Mouse (Mus musculus) yolk sac, embryonic 10.5 days (tissue): ENCODE data around the gene Slc37a1.
A peak's percentile ranks its signal among the peaks of the same experiment; 100 is the strongest.

ENCODE experiments used
- DNase-seq: peaks from one replicate; pipeline ENCODE4 v3.0.0-alpha.2; 2017; ENCODE audit warnings: low spot score

Slc37a1 gene

DNA sequence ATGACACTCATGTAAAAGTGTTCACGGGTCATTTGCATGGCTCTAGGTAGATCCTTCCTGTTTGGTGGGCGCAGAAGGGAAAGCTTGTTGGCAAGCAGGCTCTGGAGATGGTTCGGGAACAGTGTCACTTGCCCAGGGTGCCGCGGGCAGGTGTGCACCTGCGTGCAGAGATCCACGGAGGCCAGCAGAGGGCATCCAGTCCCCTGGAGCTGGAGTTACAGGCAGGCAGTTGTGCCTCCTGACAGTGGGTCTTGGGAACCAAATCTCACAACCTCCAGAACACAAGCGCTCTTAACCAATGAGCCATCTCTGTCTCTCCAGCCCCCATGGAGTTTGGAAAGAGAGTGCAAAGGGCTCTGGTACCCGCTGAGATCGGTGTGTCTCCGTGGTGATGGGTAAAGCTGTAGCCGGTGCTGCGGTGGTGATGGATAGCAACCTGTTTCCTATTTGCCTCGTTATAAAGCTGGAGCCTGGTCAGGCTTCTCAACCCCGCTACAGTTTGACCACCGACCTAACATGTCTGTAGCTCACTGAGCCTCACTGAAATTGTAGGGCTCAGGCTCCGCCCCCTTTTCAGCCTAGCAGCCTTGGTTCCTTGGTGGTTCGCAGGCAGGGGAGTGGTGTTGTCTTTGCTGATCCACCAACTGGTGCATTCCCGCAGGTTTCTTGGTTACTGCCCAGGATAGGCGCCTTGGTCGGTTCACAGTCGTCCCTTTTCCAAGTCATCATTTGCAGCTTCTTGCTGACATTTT is 31.1 kb downstream of the Slc37a1 start:
- no peak for DNase-seq

DNA sequence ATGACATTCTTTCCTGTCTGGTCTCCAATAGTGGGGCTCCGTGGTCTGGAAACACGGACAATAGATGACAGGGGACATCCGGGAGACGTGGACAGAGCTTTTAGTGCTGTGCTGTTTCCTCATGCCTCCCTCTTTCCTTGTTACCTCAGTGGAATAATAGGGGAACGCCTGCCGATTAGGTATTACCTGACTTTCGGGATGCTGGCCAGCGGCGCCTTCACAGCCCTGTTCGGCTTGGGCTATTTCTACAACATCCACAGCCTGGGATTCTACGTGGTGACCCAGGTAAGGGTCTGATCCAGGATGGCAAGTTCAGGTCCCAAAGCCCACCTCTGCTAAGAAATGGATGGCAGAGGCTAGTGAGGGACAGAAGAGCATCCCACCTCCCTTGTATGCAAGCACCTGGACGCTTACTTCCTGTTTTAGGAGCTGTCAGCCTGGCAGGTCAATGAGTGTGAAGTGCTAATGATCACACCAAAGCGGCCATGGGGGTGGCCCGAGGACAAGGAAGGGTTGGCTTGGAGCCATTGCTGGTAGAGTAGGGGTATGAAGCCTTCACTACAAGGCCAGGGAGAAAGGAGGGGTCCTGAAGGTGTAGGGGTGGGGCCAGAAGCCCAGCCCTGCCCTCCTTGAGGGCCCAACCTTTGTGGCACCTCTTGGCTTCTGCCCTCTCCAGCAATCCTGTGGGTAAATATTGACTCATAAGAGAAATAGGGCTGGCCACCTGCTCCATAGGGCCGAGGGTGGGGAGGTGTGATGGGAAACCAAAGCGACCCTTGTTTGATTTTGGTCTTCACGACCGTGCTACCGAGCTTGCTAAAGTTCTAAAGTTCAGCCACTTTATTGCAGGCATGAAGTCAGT is 32.5 kb downstream of the Slc37a1 start:
- DNase-seq: no peak

DNA sequence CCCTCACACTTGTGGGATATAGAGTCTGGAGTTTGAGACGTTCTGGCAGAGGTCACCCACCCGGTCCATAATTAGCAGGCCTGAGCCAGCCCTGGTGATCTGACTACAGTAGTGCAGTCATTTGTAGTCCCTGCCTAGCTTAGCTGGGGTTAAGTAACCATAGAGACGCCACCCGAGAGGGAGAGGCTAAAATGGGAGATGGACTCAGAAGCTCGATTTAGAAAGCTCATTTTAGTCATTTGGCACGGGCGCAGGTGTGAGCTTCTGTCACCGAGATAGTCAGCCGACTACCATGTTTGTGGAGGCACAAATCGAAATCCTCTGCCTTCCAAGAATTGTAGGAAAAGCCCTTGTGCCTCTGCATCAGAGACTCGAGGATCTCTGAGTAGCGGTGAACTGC is 34.8 kb downstream of the Slc37a1 start:
- no peak for DNase-seq

- DNase-seq: no peak
Measured at GRCm38 (mm10) chr17:31322446-31322845, 35.9 kb downstream of the Slc37a1 start.

GRCm38 (mm10) chr17:31323379-31323778 is 36.8 kb downstream of the Slc37a1 start:
- no peak for DNase-seq

DNA sequence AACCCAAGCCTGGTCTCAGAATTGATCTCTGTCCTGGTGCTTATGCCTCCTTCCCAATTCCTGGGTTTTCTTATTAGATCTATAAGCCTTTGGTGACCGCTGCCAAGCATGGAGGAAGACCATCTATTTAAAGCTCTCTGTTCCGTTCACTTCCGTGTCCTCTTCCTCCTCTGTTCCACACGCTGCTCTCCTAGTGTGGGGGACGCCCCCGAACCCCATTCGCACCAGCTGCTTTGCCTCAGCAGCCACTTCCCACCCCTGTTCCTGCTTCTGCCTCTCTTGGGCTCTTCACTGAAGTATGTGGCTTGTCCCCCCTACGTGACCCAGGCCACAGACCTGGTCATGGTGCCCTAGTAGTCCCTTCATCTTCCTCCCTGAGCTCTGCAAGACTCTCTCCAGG is 37.6 kb downstream of the Slc37a1 start:
- no peak for DNase-seq

DNA sequence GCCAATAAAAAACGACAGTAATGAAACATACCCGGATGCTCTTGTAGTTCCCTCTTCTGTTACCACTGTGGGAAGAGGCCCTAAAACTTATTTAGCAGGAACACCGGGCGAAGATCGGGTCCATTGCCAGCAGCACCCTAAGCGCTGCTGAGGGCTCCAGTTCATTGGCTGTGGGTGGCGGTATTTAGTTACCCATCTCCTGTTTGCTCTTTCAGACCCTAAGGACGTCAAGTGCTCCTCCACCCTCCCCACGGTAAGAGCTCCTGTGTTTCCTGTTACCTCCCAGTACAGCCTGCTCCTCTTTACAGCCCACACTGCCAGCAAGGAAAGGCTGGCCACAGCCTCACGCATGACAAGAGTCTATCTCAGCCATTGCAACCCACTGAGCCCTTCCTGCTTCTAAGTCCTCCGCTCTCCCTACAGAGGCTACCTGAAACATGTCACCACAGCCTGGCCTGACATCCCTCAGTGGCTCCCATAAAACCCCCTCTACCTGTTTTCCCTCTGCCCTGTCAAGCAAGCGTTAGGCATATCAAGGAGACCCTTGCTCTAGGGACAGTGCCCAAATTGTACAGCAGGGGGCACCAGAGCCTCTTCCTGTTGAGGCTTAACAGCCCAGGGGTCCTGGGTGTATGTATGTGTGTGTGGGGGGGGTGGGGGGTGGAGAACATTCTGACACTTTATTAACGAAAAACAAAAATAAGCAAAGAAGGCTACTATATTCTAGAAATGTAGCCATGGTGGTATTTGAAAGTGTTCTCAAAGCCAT is 39.0 kb downstream of the Slc37a1 start:
- DNase-seq: peak; percentile 36

GRCm38 (mm10) chr17:31326220-31326852 is 39.7 kb downstream of the Slc37a1 start:
- no peak for DNase-seq

- no peak for DNase-seq
Measured at GRCm38 (mm10) chr17:31328466-31328865, 41.9 kb downstream of the Slc37a1 start.

- peak; percentile 32 for DNase-seq
Measured at GRCm38 (mm10) chr17:31330622-31331021, 44.0 kb downstream of the Slc37a1 start.

- DNase-seq: no peak
Measured at GRCm38 (mm10) chr17:31331273-31331672, 44.7 kb downstream of the Slc37a1 start.

DNA sequence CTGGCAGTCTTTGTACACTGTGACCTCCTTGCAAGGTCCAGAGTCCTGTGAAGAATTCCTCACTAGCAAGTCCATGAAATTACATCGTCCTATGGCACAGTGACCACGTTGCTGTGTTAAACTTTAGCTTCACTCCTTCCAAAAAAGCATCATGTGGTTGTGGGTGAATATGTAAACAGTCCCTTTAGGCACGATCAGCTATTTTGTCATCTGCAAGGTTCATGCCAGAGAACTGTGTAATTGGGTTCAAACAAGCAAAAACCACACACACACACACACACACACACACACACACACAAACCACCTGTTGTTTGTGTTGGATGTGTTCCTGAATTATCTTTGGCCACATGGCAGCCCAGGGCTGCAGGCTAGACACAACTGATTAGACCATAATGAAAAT is 45.3 kb downstream of the Slc37a1 start:
- no peak for DNase-seq

DNA sequence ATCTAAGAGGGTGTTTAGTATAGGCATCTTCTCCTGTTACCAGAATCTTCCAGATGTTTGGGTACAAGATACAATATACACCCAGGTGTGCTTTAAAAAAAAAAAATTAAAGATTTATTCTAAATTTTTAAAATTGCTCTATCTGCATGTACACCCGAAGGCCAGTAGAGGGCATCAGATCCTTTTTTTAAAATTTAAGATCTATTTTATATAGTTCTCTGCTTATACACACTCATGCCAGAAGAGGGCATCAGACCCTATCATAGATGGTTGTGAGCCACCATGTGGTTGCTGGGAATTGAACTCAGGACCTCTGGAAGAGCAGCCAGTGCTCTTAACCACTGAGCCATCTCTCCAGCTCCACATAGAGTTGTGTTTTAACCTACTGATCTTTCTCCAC is 45.7 kb downstream of the Slc37a1 start:
- DNase-seq: no peak

- no peak for DNase-seq
Measured at GRCm38 (mm10) chr17:31334509-31335260, 48.1 kb downstream of the Slc37a1 start.

DNA sequence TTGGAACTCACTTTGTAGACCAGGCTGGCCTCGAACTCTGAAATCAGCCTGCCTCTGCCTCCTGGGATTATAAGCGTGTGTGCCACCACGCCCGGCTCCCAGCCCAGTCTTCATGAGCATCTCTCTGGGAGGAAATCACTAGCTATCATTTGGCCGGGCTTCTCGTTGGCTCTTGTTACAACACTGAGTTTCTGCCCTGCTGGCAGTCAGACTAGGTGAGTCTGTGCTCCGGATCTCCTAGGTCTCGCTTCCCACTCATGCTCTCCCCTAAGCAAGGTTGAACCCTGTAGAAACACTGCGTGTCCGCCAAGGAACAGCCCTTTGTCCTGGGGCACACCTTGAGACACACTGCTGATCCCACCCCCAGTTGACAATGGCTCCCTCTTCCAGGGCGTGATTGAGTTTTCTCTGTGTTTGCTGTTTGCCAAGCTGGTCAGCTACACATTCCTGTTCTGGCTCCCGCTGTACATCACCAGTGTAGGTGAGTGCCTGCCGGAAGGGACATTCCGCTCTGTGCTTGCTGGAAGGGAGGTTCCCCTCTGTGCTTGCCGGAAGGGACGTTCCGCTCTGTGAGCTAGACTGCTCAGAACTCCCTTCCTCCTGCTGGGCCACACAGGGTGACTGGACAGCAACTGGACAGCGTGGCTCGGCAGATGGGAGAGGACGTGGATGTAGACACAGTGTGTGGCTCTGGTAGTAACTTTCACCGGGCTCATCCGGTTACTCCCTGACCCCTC is 48.9 kb downstream of the Slc37a1 start:
- DNase-seq: no peak

- DNase-seq: no peak
Measured at GRCm38 (mm10) chr17:31339769-31340168, 53.2 kb downstream of the Slc37a1 start.

GRCm38 (mm10) chr17:31342191-31342590 is 55.6 kb downstream of the Slc37a1 start:
- no peak for DNase-seq

DNA sequence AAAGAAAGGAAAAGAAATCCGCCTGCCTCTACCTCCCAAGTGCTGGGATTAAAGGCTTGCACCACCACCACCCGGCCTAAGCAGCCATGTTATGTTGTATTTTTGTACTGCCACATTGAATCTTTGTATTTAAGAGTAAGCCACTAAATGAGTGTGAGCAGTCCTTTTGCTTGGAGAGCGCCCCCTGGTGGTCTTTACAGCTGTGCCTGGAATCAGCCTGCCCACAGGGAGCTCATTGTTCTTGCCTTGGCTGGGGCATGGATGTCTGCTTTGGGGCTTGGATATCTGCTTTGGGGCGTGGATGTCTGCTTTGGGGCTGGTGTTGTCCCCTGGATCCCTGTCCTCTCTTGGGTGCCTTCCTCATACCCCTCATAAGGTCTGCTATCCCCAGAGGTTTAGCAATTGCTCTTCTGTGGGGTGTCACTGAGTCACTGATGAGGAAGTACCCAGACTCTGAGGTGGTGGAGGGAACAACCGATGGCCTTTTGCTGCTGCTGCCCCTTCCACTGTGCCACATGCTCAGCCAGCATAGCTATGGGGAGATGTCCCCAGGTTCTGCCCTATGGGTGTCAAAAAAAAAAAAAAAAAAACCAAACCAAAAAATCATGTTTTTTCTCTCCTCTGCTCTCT is 57.7 kb downstream of the Slc37a1 start:
- peak; percentile 40 for DNase-seq

DNA sequence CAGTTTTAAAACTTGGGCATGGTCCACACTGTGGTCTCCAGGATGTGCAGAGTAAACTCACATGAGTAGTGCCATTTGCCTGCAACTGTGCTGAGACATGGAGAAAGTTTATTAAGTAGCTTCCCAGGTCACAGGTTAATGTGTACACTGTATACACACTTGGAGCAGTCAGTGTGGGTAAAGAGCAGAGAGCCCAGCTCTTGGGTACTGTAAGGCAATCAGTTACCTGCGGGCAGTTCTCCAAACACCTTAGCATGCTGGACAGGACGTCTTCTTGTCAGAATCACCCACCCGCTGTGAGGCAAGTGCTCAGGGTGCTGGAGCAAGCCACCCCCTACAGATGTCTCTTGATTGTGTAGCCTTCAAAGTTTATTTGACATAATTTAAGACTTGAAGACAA is 58.2 kb downstream of the Slc37a1 start:
- DNase-seq: no peak

- DNase-seq: no peak
Measured at GRCm38 (mm10) chr17:31348129-31348528, 61.5 kb downstream of the Slc37a1 start.
